Mouse (Mus musculus): ENCODE measurements at regions not wholly inside any gene's neighbourhood (a gene's known extent, or its start where the extent isn't known, plus 50 kb on each side); places are given as distances from the start of the nearest gene placed in this dataset.
A peak's percentile ranks its signal among the peaks of the same experiment; 100 is the strongest.

- peak; percentile 12 for DNase-seq (ENCODE audit: low read depth, low spot score)
Measured at GRCm38 (mm10) chr10:23488996-23489395, 138.4 kb upstream of the Eya4 start.

GRCm38 (mm10) chr10:23480474-23480873 lies 129.9 kb upstream of the Eya4 start:
- no peak for DNase-seq (ENCODE audit: low read depth, low spot score)

- DNase-seq (ENCODE audit: low read depth, low spot score), result no peak
Measured at GRCm38 (mm10) chr10:23478902-23479301, 128.3 kb upstream of the Eya4 start.

- peak; percentile 75 for DNase-seq (ENCODE audit: low read depth, low spot score)
Measured at GRCm38 (mm10) chr10:23477104-23477503, 126.5 kb upstream of the Eya4 start.

- no peak for DNase-seq (ENCODE audit: low read depth, low spot score)
Measured at GRCm38 (mm10) chr10:23450997-23451396, 100.4 kb upstream of the Eya4 start.

- no peak for DNase-seq (ENCODE audit: low read depth, low spot score)
Measured at GRCm38 (mm10) chr10:23450647-23450979, 100.0 kb upstream of the Eya4 start.

- no peak for DNase-seq (ENCODE audit: low read depth, low spot score)
Measured at GRCm38 (mm10) chr10:23449860-23450646, 99.5 kb upstream of the Eya4 start.

GRCm38 (mm10) chr10:23448976-23449859 lies 98.6 kb upstream of the Eya4 start:
- DNase-seq (ENCODE audit: low read depth, low spot score), result no peak

GRCm38 (mm10) chr10:23430376-23430775 lies 79.8 kb upstream of the Eya4 start:
- no peak for DNase-seq (ENCODE audit: low read depth, low spot score)

- DNase-seq (ENCODE audit: low read depth, low spot score), result peak; percentile 84
Measured at GRCm38 (mm10) chr10:23413794-23414518, 63.4 kb upstream of the Eya4 start.

GRCm38 (mm10) chr10:23403351-23403938 lies 52.9 kb upstream of the Eya4 start:
- peak; percentile 37 for DNase-seq (ENCODE audit: low read depth, low spot score)

All from brain, adult 2 months (tissue).